Mouse (Mus musculus) gastrocnemius, postnatal 10 days (tissue): ENCODE data around the gene Try4. TPM values are rescaled to one million over a fixed set of nuclear protein-coding genes. Genes with fewer than 3 reads are reported as not detected.
"Not testable (repeated sequence)": the region's sequence is repeated elsewhere in the genome, so short reads cannot be mapped to it uniquely, and the experiment has no call there.

ENCODE experiments used
- DNase-seq: peaks from one replicate; pipeline ENCODE4 v3.0.0; 2021; ENCODE audit warnings: mixed read lengths
- long read RNA-seq, 2 experiments: library from polyadenylated mRNA; stranded (forward); transcript quantifications; one replicate each; pipeline ENCODE4 v2.0.0; 2021
- total RNA-seq, 2 experiments: library from RNA; stranded (reverse); gene quantifications; 2 replicates each; pipeline ENCODE4 v1.2.3; 2021

The Try4 gene
- total RNA-seq, result not detected
- long read RNA-seq, experiment 1, result 0 reads
- long read RNA-seq, experiment 2, result 0 reads

DNA sequence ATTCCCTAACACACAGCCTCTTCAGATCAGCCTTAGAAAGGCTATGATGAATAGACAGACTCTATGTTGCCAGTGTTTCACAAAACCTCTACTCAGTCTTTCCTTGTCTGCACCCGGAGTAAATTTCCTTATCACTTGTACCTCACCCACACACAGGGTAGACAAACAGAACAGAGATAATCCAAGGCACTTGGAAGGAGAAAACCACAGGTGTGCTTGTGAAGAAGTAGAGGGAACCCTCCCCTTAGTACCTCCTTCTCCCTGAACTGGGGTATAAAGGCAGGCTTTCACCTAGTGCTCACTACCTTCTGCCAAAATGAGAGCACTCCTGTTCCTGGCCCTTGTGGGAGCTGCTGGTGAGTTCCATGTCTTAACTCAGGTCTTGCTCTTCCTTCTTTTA, at the start of gene Try4:
Try4 (plus strand) TSS at position 301 of the 400 bp plus-strand sequence.
- no peak for DNase-seq

DNA sequence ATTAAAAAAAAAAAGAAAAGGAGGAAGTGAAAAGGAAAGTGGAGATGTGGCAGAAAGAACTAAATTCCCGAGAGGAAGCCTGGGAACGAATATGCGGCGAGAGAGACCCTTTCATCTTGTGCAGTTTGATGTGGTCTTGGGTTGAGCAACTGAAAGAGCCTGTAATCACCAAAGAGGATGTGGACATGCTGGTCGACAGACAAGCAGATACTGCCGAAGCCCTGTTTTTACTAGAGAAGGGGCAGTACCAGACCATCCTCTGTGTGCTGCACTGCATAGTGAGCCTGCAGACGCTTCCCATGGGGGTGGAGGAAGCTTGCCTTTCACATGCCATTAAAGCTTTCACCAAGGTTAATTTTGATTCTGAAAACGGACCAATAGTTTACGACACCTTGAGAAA, 48.8 kb upstream of the Try4 start:
- not testable (repeated sequence) for DNase-seq

DNA sequence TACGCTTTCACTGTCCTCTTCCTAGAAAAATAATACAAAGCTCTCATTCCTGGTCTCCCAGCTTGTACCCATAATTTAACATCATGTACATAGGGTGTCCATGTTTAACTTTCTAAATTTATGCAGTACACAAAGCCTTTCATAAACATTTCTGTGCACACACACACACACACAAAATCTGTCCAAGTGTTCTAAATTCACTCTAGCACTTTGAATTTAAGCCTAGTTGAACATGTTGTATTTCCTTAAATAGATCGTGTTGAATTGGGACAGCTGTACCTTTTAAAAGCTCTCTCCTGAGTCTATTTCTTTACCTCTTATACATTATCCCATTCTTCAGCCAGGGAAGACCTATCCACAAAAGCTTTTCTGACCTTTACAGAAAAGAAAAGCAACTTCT, 45.6 kb upstream of the Try4 start:
- no peak for DNase-seq

DNA sequence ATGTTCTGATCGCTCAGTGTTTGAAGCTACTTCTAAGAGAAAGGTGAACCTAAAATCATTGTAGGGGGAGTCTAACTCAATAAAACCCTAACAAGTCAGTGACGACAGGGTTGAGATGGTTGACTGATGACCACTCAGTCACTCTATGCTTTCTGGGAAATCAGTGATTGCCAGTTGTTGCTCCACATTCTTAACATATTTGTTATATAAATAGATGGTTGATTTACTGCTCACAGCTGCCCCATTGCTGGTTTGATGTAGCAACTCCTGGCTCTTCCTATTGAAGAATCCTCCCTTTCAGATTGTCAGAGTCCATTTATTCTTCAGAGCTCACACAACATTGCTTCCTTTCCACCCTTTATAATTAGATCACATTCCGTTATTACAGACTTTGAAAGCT, 44.6 kb upstream of the Try4 start:
- DNase-seq, result no peak

DNA sequence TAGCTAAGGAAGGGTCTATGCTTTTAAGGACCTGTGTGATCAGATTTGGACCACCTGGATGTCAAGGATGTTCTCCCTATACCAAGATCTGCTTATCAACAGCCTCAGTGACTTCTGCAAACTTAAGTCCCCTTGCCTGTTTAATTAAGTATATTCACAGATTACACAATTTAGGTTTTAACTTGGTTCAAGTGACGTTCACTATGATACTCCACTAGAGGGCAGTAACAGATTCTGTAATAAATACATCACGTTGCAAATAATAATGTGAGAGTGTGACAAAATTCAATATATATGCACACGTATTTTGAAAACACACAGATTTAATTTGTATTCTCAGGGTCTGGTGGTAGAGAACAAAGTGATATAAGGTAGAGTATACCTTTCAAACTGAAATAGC, 39.3 kb upstream of the Try4 start:
- no peak for DNase-seq

DNA sequence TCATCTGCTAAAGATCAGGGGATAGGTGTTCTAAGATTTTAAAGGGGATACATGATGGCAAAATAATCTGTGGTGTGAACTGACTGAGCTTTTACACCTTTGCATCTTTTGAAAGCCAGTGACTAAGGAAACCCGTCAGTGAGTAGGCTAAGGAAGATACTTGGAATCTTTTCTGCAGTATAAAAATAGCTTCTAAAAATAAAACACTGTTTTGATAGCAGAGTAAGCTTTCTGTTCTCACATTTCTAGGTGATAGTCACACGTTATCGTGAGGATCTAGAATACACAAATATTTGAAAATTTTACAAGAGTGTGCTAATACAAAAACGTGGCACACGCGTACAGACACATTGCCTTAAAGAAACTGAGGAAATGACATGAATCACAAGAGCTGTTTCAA, 35.9 kb upstream of the Try4 start:
- DNase-seq, result no peak

DNA sequence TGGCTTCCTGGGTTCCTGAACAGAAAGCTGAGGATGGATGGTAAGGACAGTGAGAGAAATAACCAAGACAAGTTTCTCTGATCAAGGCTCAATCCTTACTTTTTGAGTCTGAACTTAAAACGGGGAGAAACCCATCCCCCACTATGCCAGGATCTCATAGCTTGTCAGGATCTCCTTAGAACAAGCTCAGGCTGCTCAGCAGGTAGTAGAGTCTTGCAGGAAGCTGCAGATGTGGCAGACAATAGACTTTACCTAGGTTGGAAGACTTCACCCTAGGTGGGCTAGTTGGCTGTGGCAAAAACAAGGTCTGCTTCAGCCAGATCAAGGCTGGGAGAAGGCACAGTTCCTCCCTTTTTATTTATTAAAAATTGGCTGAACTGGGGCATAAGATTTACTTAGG, 3.8 kb upstream of the Try4 start:
- DNase-seq, result no peak

DNA sequence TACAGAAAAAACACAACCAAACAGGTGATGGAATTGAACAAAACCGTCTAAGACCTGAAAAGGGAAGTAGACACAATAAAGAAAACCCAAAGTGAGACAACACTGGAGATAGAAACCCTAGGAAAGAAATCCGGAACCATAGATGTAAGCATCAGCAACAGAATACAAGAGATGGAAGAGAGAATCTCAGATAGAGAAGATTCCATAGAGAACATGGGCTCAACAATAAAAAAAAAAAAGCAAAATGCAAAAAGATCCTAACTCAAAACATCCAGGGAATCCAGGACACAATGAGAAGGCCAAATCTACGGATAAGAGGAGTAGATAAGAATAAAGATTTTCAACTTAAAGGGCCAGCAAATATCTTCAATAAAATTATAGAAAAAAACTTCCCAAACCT, 14.7 kb downstream of the Try4 start, which contains the start of gene Try5:
Try5 (minus strand) TSS at position 101 of the 400 bp plus-strand sequence.
- DNase-seq, result not testable (repeated sequence)

DNA sequence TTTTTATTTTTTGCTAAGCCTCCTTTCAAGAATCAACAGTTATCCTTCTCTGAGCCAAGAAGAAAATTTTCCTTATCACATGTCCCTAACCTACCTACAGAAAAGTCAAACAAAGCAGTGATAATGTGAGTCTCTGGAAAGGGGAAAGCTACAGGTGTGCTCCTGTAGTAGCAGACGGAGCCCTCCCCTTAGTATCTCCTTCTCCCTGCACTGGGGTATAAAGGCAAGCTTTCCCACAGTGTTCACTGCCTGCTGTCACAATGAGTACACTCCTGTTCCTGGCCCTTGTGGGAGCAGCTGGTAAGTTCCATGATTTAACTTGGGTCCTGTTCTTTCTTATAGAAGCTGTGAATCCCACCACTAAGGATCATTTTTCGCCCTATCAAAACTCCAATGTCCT, 51.9 kb downstream of the Try4 start, which contains the start of gene Try10:
Try10 (plus strand) TSS at position 174 of the 400 bp plus-strand sequence.
- no peak for DNase-seq

Other genes starting within 250 kb of the Try4 start
- gene Try5, start 14.6 kb downstream of the Try4 start, total RNA-seq, result not detected
- gene Try10, start 51.8 kb downstream of the Try4 start, total RNA-seq, result not detected
- not detected for gene Prss3, start 75.4 kb downstream of the Try4 start, total RNA-seq
- gene Gm5771, start 90.1 kb downstream of the Try4 start, total RNA-seq, result not detected
- gene Gm10334, start 143.9 kb downstream of the Try4 start, total RNA-seq, result not detected
- gene Prss1, start 156.7 kb downstream of the Try4 start, total RNA-seq, result not detected
- not detected for gene Prss2, start 219.5 kb downstream of the Try4 start, total RNA-seq